Mouse (Mus musculus) left cerebral cortex, postnatal 4 days (tissue): ENCODE data around the gene Zfp36. TPM values are rescaled to one million over a fixed set of nuclear protein-coding genes. Genes with fewer than 3 reads are reported as not detected.
"Not testable (repeated sequence)": the region's sequence is repeated elsewhere in the genome, so short reads cannot be mapped to it uniquely, and the experiment has no call there.

Experiments used
- DNase-seq: peaks from one replicate; pipeline ENCODE4 v3.0.0-alpha.2; 2022
- intact Hi-C: fragments of 180-260 bp; cut with DNase I; formaldehyde crosslinking; loops from one replicate; pipeline ENCODE4 v1.15.1; 2025
- total RNA-seq, 2 experiments: library from RNA; stranded (reverse); gene quantifications; 2 replicates each; pipeline ENCODE4 v1.2.3; 2021

Zfp36 gene
- total RNA-seq = 1 to 10 TPM; 1.9 to 2.3 TPM

DNA sequence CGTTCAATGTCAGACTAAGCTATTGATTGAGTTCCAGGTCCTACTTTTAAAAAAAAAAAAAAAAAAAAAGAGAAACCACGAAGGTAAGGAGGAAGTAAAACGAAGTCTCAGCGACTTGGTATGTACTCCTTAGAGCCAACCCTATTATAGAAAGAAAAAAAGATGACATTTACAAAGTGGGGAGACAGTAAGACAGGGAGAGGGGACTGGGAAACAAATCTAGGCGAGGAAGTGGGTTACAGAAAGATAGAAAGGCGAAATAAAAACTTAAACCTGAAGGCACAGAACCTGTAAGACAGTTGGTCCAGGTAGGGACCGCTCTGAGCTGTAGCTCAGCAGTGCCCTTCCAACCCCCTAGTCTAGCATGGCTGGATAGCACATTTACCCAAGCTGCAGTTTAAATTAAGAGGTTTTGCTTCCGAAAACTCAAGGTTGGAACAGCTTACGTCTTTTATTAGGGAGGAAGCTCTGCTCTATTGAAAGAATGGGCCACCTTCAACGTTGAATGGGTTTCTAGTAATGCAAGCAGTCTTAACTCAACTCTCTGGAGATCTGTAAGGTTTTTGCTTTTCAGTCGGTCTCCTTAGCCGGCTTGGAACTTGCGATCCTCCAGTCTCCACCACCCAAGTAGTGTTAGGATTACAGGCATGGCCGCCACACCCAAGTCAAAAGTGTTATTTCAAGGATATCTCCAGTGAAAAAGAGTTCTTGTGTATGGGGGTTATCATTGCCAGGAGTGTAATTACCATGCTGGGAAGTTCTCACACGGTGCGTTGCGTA lies at the start of gene Zfp36:
Gene Zfp36 (minus strand): TSS at position 17 of the 780 bp plus-strand sequence.
- intact Hi-C loops = no loop called here
- DNase-seq = no peak

DNA sequence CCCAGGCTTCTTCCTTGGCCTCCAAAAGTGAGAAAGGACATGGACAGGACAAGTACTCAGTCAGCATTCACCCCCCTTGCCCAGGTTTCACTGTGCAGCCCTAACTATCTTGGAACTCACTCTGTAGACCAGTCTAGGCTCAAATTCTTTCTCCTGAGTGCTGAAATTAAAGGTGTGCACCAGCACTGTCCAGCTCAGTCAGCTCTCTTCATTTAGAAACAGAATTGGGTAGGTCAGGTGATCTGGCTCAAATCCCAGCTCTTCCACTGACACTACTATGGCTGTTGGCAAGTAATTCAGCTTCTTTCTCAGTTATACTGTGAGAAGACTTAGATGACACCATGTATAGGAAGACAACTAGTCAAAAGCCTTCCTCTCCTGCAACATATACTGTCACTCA lies 47.7 kb upstream of the Zfp36 start:
- intact Hi-C loops = no loop called here
- DNase-seq = no peak

DNA sequence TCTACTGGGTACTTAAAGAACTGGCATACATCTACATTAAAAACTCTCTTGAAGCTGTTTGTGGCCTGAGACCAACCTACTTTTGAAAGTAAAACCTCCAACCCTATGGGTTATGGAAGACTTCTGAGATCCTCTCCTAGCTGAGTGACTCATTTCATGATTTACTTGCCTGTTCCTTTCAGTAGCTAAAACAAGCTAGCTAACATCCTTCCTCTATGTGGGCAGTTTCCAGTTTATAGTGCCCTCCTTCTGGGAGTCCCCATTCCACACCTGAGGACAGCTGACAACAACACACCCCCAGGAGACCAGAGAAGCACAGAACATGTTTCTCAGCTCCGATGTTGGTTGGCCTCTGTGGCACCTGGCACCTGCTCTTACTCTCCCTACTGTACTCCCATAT lies 43.0 kb upstream of the Zfp36 start:
- intact Hi-C loops = no loop called here
- no peak for DNase-seq

DNA sequence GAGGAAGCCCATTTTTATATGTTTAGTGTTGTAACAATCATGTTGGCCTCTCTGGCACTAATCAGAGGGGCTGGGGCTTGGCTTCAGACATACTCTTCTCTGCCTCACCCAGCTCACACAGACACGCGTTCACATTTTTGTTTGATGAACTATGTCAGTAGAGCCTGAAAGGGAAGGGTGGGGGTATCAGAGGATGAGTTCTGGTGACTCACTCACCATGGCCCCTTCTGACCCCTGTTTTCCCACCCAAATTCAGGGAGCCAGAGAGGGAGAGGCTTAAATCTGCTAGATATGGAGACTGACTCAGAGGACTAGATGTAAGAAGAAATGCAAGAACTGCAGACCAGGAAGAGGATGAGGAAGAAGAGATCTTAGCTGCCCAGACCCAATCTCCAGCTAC lies 39.4 kb upstream of the Zfp36 start:
- intact Hi-C loops = no loop called here
- DNase-seq = no peak

DNA sequence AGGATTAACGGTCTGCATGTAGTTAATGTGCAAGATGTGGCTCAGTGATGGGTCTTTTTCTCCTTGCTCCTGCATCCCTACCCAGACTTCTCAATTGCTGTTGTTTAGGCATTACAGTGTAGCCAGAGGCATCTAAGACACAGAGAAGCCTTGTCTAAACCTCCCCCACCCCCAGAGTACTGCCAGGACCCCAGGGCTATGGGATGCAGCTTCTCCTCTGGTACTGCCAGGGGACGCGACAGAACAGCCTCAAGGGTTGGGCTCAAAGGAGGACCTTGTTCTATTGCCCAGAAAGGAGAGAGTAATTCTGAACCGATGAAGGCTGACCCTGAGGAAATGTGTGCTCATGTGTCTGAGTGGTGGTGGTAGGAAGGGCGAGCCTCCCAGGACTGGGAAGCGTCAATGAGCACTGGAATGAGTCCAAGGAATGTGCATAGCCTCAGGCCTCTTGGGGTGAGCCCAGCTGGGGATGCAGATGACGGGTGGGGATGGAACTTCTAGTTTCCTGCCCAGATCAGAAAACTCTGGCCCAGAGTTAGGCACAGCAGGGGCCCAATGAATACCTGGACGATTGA lies 38.1 kb upstream of the Zfp36 start:
- intact Hi-C loops = no loop called here
- no peak for DNase-seq

DNA sequence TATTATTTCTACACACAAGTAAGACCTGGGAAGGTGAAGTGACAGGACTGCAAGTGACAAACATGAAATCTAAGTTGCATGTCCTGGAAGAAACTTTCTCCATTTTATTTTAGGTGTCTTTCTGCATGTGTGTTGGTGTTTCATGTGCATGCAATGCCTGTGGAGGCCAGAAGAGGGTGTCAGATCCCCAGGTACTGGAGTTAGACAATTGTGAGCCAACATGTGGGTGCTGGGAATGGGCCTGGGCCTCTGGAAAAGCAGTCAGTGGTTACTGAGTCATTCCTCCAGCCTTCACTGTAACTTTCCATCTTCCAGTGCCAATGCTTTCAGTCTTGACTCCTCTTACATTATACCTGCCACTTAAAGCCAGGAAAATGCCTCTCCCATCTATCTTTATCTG lies 37.3 kb upstream of the Zfp36 start:
- intact Hi-C loops = no loop called here
- no peak for DNase-seq

DNA sequence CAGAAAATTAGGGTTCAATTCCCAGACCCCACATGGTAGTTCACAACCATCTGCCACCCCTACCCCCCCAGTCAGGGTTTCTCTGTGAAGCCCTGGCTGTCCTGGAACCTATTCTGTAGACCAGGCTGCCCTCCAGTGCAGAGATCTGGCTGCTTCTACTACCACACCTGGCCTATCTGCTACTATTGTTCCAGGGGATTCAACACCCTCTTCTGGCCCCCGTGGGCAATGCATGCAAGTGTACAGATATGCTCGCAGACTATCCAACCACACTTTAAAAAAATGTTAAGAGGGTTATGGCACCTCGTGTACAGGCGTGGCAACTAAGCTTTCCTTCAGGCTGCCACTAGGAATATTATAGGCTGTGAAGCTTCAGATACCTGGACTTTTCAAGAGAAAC lies 32.8 kb upstream of the Zfp36 start:
- no peak for DNase-seq
- intact Hi-C loops = no loop called here

DNA sequence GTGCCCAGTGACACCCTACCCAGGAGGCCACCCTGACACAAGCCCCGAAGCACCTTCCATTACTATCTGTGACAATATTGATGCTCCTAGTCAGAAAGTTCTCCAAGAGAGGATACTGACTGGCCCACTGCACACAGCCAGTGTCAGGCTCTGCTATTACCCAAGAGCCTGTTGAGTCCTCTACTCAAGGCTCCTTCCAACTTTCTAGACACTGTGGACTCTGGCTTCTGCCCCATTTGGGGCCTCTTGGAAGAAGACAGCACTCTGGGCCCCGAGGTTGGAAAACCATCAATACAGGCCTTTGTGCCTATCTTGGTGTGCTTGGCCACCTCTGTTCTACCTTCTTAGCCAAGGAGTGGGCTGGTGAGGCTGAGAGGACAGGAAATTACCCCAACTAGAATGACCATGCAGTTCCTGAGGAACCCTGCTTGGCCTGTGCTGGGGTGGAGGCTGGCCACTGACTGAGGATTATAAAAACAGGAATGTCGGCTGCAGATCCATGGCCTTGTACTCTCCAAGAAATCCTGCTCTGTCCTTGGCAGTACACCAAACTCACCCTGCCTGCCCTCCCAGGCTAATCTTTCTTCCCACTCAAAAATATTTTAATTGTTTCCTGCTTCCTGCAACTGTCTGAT lies 30.9 kb upstream of the Zfp36 start:
- intact Hi-C loops = no loop called here
- no peak for DNase-seq

DNA sequence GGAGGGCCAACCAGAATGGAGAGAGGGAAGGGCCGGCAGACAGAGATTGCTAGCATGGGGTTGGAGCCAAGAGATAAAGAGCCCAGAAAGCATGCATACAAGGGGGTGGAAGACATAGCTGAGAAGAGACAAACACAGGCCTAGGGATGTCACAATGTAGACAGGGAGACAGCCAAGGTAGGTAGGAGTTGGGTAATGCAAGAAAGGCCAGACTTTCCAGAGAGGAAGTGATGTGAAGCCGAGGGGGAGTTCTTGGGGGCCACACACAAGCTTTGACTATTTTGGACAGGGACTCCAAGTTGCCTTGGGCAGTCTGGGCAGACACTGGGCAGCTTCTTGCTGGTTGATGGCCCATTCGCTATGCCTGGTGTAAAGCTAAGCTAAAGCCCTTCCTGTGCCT lies 21.9 kb upstream of the Zfp36 start:
- intact Hi-C loops = no loop called here

DNA sequence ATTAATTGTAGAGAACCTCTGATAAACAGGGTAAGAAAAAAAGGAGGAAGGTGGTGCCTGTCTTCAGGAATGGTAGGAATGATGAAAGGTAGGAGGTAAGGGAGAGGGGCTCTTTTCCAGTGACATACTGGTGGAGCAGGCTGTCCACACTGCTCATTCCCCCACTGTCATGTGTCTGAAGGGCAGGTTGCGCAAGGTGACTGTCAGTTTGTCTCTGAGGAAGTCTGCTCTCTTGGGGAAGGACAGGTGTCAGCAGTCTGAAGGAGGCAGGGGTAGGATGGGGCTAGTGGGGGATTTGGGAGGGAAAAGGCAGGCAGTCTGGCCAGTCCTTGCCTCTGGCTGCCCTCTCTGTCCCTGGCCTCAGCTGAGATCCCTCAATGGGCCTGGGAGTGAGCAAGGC lies 21.0 kb upstream of the Zfp36 start:
- DNase-seq = no peak
- intact Hi-C loops = no loop called here

More for the DNA sequence above, 21.9 kb upstream of the Zfp36 start:
- no peak for DNase-seq

DNA sequence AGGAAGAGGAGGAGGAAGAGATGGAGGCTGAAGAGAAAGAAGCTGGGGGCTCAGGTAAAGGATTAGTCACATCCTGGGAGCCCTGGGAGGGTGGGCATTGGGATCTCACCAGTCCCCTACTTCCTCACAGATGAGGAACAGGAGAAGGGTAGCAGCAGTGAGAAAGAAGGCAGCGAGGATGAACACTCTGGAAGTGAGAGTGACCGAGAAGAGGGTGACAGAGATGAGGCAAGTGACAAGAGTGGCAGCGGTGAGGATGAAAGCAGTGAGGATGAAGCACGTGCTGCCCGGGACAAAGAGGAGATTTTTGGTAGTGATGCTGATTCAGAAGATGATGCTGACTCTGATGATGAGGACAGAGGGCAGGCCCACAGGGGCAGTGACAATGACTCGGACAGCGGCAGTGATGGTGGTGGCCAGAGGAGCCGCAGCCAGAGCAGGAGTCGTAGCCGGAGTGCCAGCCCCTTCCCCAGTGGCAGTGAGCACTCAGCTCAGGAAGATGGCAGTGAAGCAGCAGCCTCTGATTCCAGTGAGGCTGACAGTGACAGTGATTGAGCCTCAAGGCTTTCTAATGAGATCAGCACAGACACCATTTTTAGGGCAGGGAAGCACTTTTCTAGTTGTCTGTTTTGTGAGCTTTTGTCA lies 18.8 kb upstream of the Zfp36 start:
- DNase-seq = no peak
- intact Hi-C loops = no loop called here

DNA sequence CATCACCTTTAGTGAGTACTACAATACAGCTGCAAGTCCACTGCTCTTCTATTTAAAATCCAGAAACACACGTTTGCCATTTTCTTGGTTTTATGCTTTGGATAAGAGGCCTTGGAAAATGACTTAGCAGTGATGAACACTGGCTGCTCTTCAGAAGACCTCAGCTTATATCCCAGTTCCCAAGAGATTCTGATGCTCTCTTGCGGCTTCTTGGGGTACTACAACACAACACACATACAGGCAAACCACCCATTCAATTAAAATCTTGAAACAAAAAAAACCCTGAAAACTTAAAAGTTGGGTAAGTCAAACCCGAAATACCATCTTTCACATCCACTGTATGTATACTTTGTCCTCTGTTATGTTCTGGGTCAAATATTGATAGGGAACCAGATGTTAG lies 17.9 kb upstream of the Zfp36 start:
- DNase-seq = no peak
- intact Hi-C loops = no loop called here

DNA sequence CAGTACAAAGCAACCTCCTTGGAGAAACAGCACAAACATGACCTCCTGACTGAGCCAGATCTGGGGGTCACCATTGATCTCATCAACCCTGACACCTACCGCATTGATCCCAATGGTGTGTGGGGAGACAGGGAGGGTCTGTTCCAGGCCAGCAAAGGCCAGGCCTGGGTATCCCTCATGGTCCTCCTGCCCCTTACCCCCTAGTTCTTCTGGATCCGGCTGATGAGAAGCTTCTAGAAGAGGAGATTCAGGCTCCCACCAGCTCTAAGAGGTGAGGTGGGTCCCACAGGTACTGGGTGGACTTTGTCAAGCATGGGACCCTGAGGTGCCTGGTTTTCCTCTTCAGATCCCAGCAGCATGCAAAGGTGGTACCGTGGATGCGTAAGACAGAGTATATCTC lies 15.4 kb upstream of the Zfp36 start:
- intact Hi-C loops = no loop called here
- no peak for DNase-seq

DNA sequence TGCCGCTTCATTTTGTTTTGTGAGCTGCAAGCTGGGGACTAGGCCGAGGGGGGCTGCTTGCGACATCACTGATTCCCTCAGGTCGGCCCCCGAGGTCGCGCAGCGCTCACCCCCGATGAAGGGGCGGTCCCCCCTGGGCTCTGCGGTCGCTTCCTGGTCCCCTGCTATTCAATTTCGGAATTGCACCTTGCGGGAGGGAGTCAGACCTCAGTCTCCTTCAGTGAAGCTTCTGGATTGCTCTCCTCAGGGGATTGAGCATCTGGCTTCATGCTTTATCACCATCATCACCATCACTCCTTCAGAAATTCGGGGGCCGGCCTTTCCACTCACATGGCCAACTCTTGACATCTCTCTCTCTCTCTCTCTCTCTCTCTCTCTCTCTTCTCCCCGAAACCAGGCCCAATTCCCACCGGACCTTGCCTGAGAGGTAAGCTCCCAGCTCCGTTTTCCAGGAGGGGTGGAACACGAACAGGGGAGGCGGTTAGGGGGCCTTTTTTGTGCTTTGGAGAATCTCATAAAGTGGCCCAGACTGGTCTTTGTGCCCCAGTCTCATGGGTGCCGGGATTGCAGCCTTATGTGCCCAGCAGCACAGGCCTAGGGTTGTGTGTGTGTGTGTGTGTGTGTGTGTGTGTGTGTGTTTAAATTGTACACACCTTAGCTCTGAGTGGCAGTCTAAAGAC lies 13.4 kb upstream of the Zfp36 start:
- intact Hi-C loops = no loop called here
- DNase-seq = no peak

DNA sequence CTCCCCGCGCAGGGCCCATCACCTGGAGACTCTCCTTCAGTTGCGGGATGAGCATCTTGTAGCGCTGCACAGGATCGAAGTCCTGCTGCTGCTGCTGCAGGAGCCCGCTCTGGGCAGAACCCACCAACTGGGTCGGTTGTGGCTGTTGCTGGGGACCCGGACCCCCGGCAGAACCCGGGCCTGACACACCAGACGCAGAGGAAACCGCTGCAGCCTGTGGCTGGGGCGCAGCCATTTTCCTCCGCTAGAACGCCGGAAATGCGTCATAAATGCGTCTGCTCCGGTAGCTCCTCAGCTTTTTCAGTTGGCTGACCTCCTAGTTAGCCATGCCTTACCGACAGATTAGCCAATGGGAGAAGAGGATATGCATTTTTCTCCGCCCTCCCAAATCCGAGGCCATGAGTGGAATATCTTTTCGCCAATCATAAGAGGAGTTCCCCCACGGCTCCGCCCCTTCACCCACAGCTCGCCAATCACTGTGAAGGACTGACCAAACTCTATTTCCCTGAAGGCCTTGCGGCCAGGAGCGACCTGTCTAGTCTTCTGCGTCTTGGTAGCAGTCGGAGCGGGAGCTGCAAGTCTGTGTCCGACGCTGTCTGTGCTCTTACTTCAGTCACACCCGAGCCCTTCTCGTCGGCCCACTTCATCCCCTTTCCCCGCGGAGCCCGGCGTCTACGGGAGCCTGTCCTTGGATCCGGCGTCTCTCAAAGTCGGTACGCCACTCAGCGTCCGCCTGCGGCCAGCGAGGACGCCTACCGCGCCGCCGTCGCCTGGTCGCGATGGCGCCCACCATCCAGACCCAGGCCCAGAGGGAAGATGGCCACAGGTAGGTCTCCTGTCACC lies 12.6 kb upstream of the Zfp36 start, which contains the start of the genes Med29 and Paf1:
Gene Med29 (minus strand): TSS at position 280 of the 843 bp plus-strand sequence.
Gene Paf1 (plus strand): TSS at position 523 of the 843 bp plus-strand sequence.
- peak; percentile 97 for DNase-seq
- intact Hi-C loops = no loop called here

DNA sequence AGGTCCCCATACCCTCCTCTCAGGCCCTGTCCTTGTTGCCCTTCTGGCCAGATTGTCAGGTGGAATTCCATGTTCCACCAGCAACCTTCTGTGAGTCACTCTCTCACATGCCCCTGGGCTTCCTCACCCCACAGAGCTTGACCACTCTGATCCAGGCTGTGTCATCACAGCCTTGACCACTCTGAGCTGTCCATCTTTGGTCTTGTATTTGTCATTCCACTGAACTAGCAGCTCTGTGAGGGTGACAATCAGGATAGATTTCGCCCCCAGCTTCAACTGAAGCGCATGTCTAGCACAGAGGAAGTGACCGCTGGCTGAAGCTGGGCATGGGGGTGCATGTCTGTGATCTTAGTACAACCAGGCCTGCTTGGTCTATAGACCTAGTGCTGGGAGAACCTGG lies 10.3 kb upstream of the Zfp36 start:
- intact Hi-C loops = no loop called here

DNA sequence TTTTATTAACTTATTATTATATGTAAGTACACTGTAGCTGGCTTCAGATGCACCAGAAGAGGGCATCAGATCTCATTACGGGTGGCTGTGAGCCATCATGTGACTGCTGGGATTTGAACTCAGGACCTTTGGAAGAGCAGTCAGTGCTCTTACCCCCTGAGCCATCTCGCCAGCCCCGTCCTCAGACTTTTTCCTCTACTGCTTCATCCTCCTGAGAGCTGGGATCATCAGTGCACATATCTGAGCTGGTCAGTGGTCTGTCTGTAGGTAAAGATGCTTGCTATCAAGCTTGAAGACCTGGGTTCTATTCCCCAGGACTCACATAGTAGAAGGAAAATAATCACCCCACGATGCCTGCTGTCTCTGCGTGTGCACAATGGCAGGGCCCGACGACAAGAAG lies 7.3 kb upstream of the Zfp36 start:
- intact Hi-C loops, DNase-seq: not testable (repeated sequence)

More for the DNA sequence above, 10.3 kb upstream of the Zfp36 start:
- DNase-seq = no peak

DNA sequence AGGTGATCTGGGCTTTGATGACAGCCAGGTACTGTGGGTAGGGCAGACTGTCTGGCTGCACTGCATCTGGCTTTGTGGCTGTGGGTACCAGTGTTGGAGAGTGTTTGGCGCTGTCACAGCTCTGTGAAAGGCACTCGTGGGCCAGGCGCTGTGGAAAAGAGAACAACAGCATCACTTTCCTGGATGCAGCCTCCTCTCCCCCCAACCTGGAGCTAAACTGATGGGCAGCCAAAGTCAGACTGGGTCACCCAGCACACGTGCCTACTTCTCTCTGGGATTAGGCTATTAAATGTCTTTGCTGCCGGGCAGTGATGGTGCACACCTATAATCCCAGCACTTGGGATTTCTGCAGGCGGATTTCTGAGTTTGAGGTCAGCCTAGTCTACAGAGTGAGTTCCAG lies 6.8 kb upstream of the Zfp36 start:
- intact Hi-C loops, DNase-seq: not testable (repeated sequence)

DNA sequence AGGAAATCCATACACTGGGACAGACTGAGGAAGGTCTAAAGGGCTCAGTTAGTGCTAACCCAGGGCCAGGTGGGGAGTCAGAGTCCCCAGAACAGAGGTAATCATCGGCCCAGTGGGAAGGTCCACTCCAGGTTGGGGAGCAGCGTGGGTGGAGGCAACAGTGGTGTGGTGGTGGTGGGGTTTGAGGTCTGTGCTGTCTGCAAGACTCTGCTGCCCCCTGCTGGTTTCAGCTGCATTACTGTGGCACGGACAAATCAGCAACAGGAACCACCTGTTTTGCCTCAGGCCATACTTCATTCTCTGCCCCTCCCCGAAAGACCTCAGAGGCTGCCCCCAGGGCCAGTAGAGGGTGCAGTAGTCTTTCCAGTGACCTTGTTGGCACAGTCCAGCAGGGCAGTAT lies 6.4 kb upstream of the Zfp36 start:
- intact Hi-C loops = no loop called here
- peak; percentile 84 for DNase-seq

DNA sequence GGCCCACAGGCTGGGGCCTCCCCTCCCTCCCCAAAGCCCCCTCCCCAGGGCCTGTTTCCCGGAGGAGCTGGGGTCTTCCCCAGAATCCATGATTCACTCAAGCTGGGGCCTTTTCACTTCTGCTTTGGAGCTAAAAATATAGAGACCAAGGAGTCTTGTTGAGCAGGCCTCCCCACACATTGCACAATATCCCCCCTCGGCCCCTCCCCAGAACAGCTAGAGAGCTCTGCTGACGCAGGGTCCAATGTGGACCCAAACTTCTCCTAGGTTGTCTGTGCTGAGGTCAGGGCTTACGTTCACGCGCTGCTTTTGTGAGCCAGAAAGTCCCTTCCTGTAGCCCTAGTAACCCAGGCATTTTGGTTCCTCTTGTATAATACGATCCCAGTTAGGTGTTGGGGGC lies 6.0 kb upstream of the Zfp36 start:
- DNase-seq = no peak
- intact Hi-C loops = no loop called here
